In genomic region chr11:62027271-62027670, GRCm38 (mm10) we compare ENCODE assay signal across 20 mouse cellular contexts.
A peak's percentile ranks its signal among the peaks of the same experiment; 100 is the strongest.
DNase-seq lines count a peak whose midpoint lies in the region; ATAC-seq and TF ChIP-seq lines count a peak whose summit lies in the region.
"Had no signal": no experiment of that assay in that cellular context is flagged by ENCODE, and none has a peak within 500 bp of the region (broad histone marks: within the 10 kb centered on the region; RNA-seq: fewer than 3 reads in every experiment).

No protein-coding gene starts in this region.

- no peaks in the 10 kb centered on the region for H3K9me3 ChIP-seq in forebrain, embryonic 15.5 days
- no peaks in the 10 kb centered on the region for H3K9me3 ChIP-seq in forebrain, embryonic 13.5 days (replicated peaks)
- H3K9me3 ChIP-seq in kidney, postnatal 0 days (replicated peaks; ENCODE audit: low read length): no peaks in the 10 kb centered on the region
- no peaks in the 10 kb centered on the region for H3K9me3 ChIP-seq in midbrain, embryonic 14.5 days (ENCODE audit: control insufficient read depth, low read length)
- no peaks in the 10 kb centered on the region for H3K9me3 ChIP-seq in midbrain, embryonic 15.5 days
- H3K9me3 ChIP-seq: limb, embryonic 15.5 days; liver, embryonic 15.5 days; megakaryocyte, embryonic 14.5 days; neural tube, embryonic 13.5 days had no signal

- DNase-seq in kidney, postnatal 0 days (ENCODE audit: low spot score): peak; percentile 85
- no peak for DNase-seq in kidney, adult 8-10 months
- DNase-seq in midbrain, embryonic 14.5 days: peak; percentile 20
- no peak for DNase-seq in ovary, postnatal 36 days (ENCODE audit: low spot score)
- DNase-seq: adrenal gland, adult 8-10 months; B cell, adult 2 months; cerebellum, postnatal 14 days; heart, postnatal 10 days; right cerebral cortex, postnatal 14 days; spleen, adult 18-20 months; thymus, postnatal 25 days had no signal

- H3K4me3 ChIP-seq in forebrain, embryonic 15.5 days: no peak overlapping the region
- H3K4me3 ChIP-seq in forebrain, embryonic 13.5 days: no peak overlapping the region
- no peak overlapping the region for H3K4me3 ChIP-seq in kidney, postnatal 0 days (replicated peaks; ENCODE audit: low read depth, low read length)
- no peak overlapping the region for H3K4me3 ChIP-seq in midbrain, embryonic 14.5 days (replicated peaks; ENCODE audit: low read depth, low read length)
- no peak overlapping the region for H3K4me3 ChIP-seq in midbrain, embryonic 15.5 days
- H3K4me3 ChIP-seq: limb, embryonic 15.5 days; liver, embryonic 15.5 days; neural tube, embryonic 13.5 days had no signal

- 0 out of 2 replicates have a peak overlapping the region, but pooled peaks have one; percentile 19 for H3K27ac ChIP-seq in forebrain, embryonic 15.5 days (replicated peaks)
- no peak overlapping the region for H3K27ac ChIP-seq in forebrain, embryonic 13.5 days
- no peak overlapping the region for H3K27ac ChIP-seq in kidney, postnatal 0 days
- no peak overlapping the region for H3K27ac ChIP-seq in midbrain, embryonic 14.5 days (replicated peaks; ENCODE audit: low read depth, low read length)
- no peak overlapping the region for H3K27ac ChIP-seq in midbrain, embryonic 15.5 days
- H3K27ac ChIP-seq: limb, embryonic 15.5 days; liver, embryonic 15.5 days; neural tube, embryonic 13.5 days had no signal

- H3K4me2 ChIP-seq in forebrain, embryonic 15.5 days (replicated peaks): no peak overlapping the region
- H3K4me2 ChIP-seq in forebrain, embryonic 13.5 days: no peak overlapping the region
- H3K4me2 ChIP-seq in kidney, postnatal 0 days (ENCODE audit: low read length): no peak overlapping the region
- H3K4me2 ChIP-seq in midbrain, embryonic 14.5 days (ENCODE audit: low read length): no peak overlapping the region
- H3K4me2 ChIP-seq in midbrain, embryonic 15.5 days: no peak overlapping the region
- H3K4me2 ChIP-seq: heart, embryonic 11.5 days; limb, embryonic 15.5 days; liver, embryonic 15.5 days; neural tube, embryonic 13.5 days had no signal

- WGBS in forebrain, embryonic 15.5 days: 65% methylated on average over 6 of the region's 6 CpGs
- 72% methylated on average over 6 of the region's 6 CpGs for WGBS in forebrain, embryonic 13.5 days
- WGBS in kidney, postnatal 0 days: 54% methylated on average over 6 of the region's 6 CpGs
- WGBS in midbrain, embryonic 14.5 days: 77% methylated on average over 6 of the region's 6 CpGs
- WGBS in midbrain, embryonic 15.5 days: 60% methylated on average over 6 of the region's 6 CpGs

- no peaks in the 10 kb centered on the region for H3K27me3 ChIP-seq in forebrain, embryonic 15.5 days
- no peaks in the 10 kb centered on the region for H3K27me3 ChIP-seq in forebrain, embryonic 13.5 days
- H3K27me3 ChIP-seq in kidney, postnatal 0 days (ENCODE audit: insufficient read depth, low read length): no peaks in the 10 kb centered on the region
- no peaks in the 10 kb centered on the region for H3K27me3 ChIP-seq in midbrain, embryonic 14.5 days (ENCODE audit: control insufficient read depth, insufficient read depth, low read length)
- H3K27me3 ChIP-seq in midbrain, embryonic 15.5 days (replicated peaks): no peaks in the 10 kb centered on the region
- H3K27me3 ChIP-seq: limb, embryonic 15.5 days; liver, embryonic 15.5 days; megakaryocyte, embryonic 14.5 days; neural tube, embryonic 13.5 days had no signal

- no peak for TF ChIP-seq CTCF in kidney, postnatal 0 days (IDR thresholded peaks at IDR 0.05; ENCODE audit: low read depth)

- no peak overlapping the region for H3K9ac ChIP-seq in forebrain, embryonic 15.5 days (replicated peaks)
- no peak overlapping the region for H3K9ac ChIP-seq in forebrain, embryonic 13.5 days
- no peak overlapping the region for H3K9ac ChIP-seq in kidney, postnatal 0 days (ENCODE audit: low read depth, low read length)
- H3K9ac ChIP-seq in midbrain, embryonic 14.5 days (replicated peaks; ENCODE audit: low read length): no peak overlapping the region
- no peak overlapping the region for H3K9ac ChIP-seq in midbrain, embryonic 15.5 days
- H3K9ac ChIP-seq: limb, embryonic 15.5 days; liver, embryonic 15.5 days; neural tube, embryonic 13.5 days had no signal

- no peaks in the 10 kb centered on the region for H3K36me3 ChIP-seq in forebrain, embryonic 15.5 days
- no peaks in the 10 kb centered on the region for H3K36me3 ChIP-seq in forebrain, embryonic 13.5 days (ENCODE audit: poor library complexity, severe bottlenecking)
- no peaks in the 10 kb centered on the region for H3K36me3 ChIP-seq in kidney, postnatal 0 days (ENCODE audit: insufficient read depth, low read length)
- H3K36me3 ChIP-seq in midbrain, embryonic 14.5 days (ENCODE audit: control insufficient read depth, insufficient read depth, low read length): no peaks in the 10 kb centered on the region
- no peaks in the 10 kb centered on the region for H3K36me3 ChIP-seq in midbrain, embryonic 15.5 days (replicated peaks)
- H3K36me3 ChIP-seq: limb, embryonic 15.5 days; neural tube, embryonic 13.5 days had no signal

- ATAC-seq in forebrain, embryonic 15.5 days (replicated peaks): no peak
- no peak for ATAC-seq in forebrain, embryonic 13.5 days
- ATAC-seq in kidney, postnatal 0 days (replicated peaks; ENCODE audit: low FRiP score, low read depth): no peak
- no peak for ATAC-seq in midbrain, embryonic 14.5 days (ENCODE audit: low FRiP score, low TSS enrichment)
- ATAC-seq in midbrain, embryonic 15.5 days (replicated peaks): no peak
- peak; percentile 35; the same call in 1 of the 2 replicates for ATAC-seq in megakaryocyte-erythroid progenitor cell, adult 5-6 weeks (replicated peaks; ENCODE audit: low FRiP score, low TSS enrichment, poor library complexity, severe bottlenecking)

- peaks cover 32% of the 10 kb centered on the region for H3K4me1 ChIP-seq in forebrain, embryonic 15.5 days
- H3K4me1 ChIP-seq in forebrain, embryonic 13.5 days: peaks cover 23% of the 10 kb centered on the region
- 0 out of 2 replicates have a peak, but pooled peaks cover 5% of the 10 kb centered on the region for H3K4me1 ChIP-seq in kidney, postnatal 0 days (replicated peaks; ENCODE audit: insufficient read depth, low read length)
- H3K4me1 ChIP-seq in midbrain, embryonic 14.5 days (ENCODE audit: control insufficient read depth, insufficient read depth, low read length): no peaks in the 10 kb centered on the region
- H3K4me1 ChIP-seq in midbrain, embryonic 15.5 days: peaks cover 5% of the 10 kb centered on the region

Comparison
In these comparisons a context has a peak if more than half of its experiments do, and no peak if none do; other contexts are left out.
1. DNase-seq: peak in kidney, postnatal 0 days (single experiment) and midbrain, embryonic 14.5 days (single experiment); none in kidney, adult 8-10 months (0 of 2) and ovary, postnatal 36 days (single experiment).